Mouse (Mus musculus) adrenal gland, adult 8-10 months (tissue): Measurements from ENCODE around the gene Bcl6. TPM values are rescaled to one million over a fixed set of nuclear protein-coding genes. Genes with fewer than 3 reads are reported as not detected.

Source experiments
- DNase-seq: peaks from one replicate; pipeline ENCODE4 v3.0.0; 2022
- total RNA-seq, 4 experiments: library from RNA; stranded (reverse); gene quantifications; 2 replicates each; pipeline ENCODE4 v1.2.4; 2022

Gene Bcl6
- total RNA-seq, 4 experiments from 2014 or later, result 11.5 to 65.2 (median 59.2) TPM

DNA sequence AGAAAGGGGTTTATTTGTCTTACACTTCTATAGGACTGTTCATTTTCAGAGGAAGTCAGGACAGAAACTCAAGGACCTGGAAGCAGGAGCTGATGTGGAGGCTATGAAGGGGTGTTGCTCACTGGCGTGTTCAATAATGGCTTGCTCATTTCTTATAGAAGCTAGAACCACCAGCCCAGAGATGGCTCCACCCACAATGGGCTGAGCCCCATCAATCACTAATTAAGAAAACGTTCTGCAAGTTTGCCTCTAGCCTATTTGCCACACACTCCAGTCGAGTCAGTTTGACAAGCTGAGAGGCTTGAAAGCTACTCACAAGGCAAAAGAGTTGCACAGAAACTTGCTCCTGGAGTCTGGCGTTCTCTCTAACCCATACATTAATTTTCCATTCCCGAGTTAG is 67.0 kb downstream of the Bcl6 start:
- DNase-seq, result no peak

DNA sequence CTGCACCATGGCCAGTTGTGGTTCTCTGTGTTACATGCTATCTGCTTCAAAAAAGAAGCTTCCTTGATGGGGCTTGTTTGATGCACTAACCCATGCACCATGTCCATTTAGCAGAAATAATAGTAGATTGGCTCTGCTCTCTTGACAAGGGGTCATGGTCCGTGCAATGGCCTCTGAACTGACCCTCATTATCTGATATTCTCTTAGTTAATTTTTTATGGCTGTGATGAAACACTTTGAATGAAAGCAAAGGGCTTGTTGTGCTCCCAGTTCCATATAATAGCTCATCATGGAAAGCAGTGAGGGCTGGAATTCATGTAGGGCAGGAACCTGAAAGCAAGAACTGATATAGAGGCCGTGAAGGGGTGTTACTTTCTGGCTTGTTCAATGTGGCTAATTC is 69.2 kb downstream of the Bcl6 start:
- DNase-seq, result no peak

Other genes starting within 250 kb of the Bcl6 start
- under 1 TPM in 1 of 4 experiments, not detected in 3; 0.43 TPM for gene Sst, start 97.9 kb downstream of the Bcl6 start, total RNA-seq
- not detected for gene Rtp2, start 56.5 kb downstream of the Bcl6 start, total RNA-seq
- not detected for gene Gm37419, start 370 bp downstream of the Bcl6 start, total RNA-seq